Mouse (Mus musculus): Measurements from ENCODE around the gene Tyrp1.

Gene Tyrp1

DNA sequence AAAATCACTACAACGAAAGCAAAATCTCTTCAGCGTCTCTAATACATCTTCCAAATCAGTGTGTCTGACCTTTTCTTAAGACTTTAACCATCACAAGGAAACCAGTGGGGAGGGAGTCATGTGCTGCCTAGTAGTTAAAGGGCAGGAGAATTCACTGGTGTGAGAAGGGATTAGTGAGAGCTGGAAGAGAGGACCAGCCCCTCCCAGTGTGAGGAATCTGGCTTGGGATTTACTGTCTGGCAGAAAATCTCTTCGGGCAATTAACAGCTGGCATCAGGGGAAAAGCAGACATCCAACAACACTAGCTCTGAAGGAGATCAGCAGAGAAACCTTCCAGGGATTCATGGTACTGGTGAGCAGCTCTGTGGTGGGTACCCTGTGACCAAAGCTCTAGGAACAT, at the start of gene Tyrp1:
Gene Tyrp1 (plus strand): TSS at position 74 of the 400 bp plus-strand sequence.
- DNase-seq, result no peak

DNA sequence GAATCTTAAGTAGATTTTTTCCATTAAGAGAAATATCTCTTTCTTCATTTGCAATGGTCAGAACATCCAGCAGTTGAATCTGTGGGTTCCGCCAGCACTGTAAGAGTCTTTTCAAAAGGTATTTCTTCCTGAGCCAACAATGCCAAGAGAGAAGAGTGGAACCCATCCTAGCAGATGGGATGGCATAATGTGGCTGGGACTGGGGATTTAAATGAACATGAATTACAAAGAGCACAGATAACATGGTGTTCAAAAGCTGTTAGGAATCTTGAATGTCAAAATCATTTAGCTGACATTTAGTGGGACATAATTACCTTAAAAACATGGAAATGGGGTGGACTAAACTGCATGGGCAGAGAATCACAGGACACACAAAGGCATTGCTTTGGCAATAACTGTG, 45.6 kb upstream of the Tyrp1 start:
- no peak for DNase-seq

DNA sequence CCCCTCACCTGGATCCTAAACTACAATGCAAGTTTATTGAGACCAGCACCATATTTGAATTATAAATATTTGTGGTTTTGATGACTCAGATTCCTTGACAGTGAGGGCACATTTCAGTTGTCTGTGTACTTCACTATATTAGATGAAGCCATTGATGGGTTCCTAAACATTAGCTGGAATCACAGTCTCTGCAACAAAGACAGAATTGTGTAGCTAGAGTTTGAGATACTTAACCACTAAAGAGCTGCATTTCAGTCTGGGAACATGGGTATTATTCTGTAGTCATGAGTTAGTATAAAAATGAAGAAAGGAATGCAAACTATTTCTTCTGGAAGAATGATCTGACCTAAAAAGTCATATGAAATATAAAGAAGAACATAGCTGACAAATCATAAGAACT, 14.4 kb upstream of the Tyrp1 start:
- no peak for DNase-seq

DNA sequence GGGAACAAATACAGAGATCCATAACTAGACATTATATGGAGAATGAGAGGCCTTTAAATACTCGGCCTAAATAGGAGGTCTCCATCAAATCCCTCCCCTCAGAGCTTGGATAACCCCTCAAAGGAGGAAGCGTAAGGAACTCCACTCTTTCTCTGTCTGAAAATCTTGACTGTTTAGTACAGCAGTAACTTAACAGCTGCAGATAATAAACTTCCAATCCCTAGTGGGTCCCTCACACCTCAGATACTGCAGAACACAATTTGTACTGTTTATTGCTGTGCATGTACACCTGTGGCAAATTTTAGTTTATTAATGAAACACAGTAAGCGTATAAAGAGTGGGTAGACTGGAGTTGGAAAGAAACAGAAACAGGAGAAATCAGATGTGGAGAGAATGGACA, 12.0 kb upstream of the Tyrp1 start:
- no peak for DNase-seq

DNA sequence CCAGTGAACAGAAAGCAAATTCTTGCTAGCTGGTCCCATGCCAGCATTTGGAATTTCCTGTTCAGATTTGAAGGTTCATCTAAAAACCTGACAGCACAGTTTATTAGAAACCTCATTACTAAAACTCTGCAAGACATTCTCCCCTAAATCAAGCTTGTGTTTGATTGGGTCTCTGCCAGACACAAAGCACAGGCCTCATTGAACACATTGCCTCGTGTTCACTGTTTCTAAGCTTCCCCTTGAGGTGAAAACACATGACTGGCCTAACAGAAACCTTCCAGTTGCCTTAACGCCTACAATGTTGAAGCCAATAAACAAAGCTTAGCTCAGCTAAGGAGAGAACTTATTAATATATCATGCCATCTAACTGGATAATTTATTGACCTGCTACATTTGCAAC, 5.7 kb upstream of the Tyrp1 start:
- DNase-seq, result no peak

DNA sequence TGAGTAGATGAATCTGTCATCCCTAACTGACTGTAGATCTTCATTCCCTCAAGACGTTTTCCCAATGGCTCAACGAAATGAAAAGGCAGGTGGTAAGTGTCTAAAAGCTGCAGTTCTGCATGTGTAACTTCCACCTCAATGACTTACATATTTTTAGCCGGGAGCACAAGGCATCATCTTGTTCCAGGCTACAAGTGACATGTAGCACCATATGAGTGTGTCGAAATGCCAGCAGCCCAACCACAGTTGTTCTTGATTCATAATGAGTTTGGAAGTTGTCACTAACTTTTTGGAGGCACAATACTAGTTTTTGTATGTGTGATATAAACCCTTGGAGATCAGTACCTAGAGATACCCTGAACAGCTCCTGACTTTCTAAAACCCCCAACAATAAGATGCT, 5.4 kb downstream of the Tyrp1 start:
- no peak for DNase-seq

DNA sequence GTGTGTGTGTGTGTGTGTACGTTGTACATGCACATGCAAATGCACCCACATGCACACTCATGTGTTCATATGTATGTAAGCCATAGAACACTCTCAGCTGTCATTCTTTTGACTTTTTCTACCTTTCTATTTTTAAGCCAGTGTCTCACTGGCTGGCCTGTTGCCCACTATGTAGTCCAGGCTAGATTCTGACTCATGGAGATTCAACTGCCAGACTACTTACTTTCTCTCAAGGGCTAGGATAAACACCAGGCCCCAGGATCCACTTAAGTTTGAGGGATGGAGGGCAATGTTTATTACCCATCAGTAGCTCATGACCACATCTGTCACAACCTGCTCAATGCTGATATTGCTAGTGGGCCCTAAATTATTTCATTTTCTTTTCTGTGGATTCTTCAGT, 8.1 kb downstream of the Tyrp1 start:
- no peak for DNase-seq

DNA sequence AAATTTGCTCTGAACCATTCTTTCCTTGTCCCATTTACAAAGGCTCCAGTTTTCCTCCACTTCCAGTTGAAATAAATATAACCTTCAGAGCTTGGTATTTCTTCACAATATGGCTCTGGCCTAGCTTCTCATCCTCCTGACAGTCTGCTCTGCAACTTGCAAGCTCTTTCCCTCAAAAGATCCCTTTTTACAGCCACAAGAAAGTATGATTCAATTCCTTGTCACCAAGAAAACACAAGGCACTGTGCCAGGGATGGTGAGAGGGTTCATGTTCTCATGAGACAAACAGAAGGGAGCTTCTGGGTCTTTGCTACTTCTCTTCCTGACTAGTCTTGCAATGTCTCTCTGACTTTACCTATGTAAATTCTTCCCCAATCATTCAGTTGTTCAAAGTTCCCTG, 9.8 kb downstream of the Tyrp1 start:
- DNase-seq, result no peak

DNA sequence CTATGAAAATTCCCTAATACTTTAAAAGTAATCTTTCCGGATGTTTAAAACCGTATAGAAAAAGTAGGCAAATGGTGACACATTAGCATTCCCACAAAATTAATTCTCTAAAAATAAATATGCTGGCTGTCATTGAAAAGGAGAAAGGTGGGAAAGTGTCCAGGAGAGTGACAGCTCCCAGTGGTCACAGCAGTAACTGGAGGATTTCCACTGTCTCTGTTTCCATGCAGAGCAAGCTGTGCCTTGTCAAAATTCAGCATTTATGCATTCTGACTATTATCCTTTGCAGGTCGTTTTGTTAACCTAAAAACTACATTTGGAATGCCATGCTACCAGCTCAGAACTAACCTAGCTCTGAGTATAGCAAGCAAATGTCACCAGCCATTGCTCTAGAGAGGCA, 12.1 kb downstream of the Tyrp1 start:
- DNase-seq, result no peak

DNA sequence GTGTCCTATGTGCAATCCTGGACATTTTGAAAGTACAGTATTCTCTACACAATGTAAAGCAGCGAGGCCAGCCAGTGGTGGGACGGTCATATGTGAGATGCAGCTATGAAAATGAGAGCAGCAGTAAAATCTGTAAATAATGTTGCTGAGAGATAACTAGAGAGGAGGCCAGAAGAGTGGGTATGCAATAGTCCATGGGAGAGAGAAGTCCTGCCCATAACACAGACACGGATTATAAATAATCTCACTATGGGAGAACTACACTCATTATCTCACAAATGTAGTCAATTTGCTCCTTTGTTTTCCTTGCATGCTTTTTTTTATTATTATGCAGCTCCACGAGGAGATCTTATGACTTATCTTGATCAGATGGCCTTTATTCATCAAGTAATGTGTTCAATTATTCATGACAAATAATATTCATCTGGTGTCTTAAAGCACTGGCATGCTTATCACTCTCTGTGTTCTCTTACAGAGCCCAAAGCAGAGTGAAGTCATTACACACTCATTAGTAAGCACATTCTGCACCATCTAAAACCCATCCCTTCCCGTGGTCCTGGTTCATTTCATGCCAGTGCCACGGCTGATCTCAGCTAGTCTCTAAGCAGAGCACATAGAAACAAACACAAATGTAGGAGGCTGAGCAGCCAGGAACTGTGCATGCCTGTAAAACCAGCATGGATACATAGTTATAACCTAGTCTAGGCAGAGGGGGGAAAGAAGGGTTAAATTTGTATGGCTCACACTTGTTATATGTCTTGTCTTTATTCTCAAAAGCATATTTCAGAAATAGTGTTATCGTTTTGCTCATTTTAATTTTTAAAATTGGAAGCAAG, 18.9 kb downstream of the Tyrp1 start:
- DNase-seq, result no peak

DNA sequence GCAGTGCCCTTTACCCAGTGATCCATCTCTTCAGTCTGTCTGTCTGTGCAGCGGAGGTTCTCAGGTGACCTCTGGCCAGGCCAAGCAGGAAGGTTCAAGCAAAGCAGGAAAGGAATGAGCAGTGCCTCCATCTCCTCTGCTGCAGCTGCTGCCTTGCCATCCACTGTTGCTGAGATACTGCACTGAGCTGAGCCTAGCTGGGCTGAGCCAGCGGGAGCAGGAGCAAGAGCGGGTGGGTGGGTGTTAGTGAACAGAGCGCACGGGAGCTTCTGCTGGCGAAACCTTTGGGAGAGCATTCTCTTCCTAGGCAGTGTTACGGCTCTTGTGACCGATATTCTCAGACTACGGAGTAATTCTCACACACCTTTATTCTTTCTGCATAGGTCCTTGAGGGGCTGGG, 21.6 kb downstream of the Tyrp1 start:
- no peak for DNase-seq

DNA sequence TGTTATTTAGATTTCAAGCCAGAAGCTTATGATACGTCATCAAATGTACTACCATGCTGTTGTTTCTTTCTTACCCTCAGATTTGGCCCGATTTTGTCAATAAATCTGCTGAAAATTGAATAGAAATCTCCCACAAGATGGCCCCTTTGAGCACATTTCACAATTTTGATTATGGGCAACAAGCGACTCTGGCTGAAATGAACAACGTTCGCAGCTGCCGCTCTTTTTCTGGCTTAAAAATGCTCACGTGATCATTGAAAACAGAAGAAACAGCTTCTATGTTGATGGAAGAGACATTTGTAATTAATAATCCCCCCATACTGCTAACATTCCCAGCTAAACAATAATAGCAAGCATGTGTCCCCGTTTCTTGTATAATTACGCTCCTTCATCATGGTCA, 29.0 kb downstream of the Tyrp1 start:
- DNase-seq, result no peak

DNA sequence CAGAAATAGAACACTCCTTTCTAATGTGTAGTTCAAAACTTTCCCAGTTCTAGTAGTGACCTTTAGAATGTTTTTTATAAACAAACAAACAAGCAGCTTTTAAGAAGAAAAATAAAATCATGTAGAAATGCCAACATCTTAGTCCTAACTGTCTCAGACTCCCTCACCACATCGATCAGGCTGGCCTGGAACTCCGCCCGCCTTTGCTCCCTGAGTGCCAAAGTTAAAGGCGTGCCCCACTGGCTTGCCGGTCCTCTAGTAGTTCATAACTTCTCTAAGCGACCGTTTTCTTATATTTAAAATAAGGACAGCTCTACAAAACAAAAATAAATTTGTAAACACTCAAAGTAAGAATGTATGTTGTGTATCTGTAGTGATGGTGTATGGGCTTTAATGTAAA, 30.0 kb downstream of the Tyrp1 start:
- no peak for DNase-seq

DNA sequence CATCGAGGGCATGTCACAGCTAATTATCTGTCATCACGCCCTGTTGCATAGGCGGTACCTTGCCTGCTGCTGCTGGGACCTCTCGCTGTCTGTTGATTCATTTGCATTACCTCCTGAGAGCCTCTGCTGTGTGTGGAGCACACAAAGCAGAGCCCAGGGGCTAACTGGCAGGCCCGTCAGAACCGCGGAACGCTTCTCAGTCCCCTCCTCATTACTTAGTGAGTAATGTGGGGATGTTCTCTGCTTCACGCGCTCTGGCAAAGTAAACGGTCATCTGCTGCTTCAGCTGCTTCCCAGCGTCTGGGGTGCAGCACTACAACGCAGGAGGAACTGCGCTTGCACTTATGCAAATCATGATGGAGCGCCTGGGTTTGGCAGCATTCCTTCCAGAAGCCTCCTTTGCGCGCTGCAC, 30.6 kb downstream of the Tyrp1 start:
- no peak for DNase-seq

DNA sequence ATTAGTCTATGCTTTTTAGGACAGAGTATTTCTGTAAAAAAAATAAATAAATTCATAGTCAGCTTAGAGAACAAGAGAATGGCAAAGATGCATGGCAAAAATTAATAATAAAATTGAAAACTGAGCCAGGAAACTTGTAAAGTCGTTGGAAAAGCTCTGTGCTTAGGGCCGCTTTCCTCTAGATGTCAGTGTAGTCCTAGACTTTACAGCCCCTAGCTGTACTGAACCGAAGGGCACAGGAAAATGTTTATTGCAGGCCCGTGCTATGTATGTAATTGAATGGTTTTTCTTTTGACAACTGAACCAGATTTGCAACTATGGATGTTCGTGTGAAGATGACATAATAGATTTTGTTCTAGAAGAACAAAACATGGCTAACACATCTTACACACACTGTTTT, 32.1 kb downstream of the Tyrp1 start:
- no peak for DNase-seq

DNA sequence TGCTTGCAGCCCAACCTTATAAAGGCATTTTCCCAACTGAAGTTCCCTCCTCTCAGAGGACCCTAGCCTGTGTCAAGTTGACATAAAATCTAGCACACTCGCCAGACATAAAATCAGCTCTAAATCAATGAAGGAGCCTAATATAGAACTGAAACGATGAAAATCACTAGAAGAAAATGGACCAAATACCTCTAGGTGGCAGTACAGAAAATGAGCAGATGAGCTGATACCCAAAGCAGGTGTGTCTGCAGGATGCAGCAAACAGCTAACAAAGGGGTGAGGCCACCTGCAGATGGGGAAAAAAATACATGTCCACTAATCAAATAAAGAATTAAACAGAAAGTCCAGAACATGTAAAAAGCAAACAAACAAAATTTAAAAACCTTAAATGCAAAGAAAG, 35.7 kb downstream of the Tyrp1 start:
- DNase-seq, result no peak

DNA sequence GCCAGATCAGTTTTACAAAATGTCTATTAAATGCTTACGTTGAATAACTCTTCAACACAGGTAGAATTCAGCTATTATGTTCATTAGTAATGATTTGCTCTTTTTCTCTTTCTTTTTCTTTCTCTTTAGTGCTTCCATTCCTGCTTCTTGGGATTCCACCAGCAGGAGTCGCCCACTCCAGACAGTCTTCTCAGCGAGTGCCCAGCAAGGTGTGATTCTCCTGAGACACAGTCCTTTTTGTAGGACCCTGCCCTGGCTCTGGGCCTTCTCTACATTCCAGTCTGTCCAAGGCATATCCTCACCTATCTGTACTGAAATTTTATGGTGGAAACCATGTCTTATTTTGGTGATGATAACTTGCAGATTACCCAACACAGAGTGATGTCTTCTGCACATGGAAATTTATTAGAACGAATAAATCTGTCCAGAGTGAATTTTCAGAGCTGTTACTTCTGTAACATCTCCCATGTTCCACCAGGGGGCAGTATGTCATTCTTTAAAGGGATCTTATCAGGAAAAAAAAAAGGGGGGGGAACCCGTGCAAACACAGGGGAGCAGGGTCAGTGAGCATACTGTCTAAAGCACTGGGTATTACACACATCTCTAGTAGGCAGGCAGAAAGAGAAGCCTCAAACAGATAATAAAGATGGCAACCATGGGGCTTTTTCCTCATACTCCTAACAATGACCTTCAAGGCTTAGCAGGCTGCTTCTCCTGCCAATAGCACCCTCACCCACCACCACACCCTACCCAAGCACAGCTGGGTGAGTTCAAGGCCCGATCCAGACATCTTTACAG, 39.1 kb downstream of the Tyrp1 start:
- no peak for DNase-seq

DNA sequence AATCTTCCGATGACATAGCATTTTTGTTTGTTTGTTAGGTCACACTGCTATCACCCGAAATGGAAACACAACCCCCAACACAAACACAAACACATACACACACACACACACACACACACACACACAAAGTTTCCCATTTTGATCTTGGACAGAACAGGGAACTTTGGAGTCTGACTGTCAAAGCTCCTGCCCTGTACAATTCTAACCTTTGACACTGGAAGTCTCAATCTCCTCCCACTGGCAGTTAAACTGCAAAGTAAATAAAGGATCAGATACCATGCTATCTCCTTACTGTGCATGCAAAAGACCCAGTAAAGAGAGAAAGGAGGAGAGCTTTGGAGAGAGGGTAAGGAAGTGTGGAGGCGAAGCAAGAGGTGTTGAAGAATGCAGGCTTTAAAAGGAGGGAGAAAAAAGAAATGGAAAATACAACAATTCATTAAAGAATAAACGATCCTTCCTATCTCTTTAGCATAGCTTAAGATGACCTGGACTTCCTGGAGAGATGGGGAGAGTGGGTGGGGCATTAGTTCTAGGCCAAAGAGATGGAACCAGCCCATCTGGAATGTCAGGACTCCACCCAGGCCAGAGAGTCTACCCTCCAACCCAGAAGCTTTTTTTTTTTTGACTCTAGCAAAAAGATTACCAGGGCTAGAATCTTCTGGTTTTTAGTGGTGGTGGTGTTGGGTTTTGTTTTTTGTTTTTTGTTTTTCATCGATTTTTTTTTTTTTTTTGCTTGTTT, 40.4 kb downstream of the Tyrp1 start:
- no peak for DNase-seq

DNA sequence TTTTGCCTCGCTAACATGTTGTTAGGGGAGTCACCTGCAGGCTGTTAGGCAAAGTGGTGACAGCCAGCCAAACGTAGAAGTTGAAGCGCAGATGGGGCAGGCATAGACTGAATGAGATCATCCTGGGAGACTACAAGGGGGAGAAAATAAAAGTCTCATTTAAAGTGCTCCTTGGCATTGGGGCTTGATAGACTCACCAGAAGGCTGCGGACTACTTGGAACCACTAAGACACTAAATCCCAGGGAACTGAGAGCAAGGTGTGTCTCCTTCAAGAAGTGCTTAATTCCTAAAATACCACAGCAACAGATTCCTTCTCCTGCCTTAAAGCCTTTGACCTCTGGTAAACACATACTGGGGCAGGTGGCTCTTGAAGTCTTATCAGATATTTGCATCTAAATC, 41.1 kb downstream of the Tyrp1 start:
- no peak for DNase-seq

DNA sequence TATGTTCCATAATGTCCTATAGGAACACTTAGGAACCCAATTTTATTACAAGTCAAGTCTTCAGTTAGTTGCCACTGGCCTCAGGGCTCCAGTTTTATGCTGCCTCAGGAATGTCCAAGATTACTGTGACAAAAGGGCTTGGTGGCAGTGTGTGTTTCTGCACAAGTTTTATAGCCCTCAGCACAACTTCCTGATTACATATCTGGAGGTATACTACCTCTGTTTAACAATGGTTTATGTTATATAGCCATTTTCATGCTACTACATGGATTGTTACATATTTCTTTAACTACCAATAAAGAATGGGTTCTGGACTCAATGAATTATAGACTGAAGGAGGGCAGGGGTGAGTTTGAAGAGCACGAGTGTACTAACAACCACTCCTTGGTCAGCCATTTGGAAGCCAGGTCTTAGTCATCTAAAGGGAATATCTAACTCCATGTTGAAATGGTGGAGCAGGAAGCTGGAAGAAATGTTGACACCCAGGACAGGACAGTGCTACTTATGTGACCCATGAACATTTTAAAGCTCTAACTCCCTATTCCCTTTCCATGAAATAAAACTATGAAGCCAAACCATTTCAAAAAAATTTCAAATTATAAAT, 48.2 kb downstream of the Tyrp1 start:
- DNase-seq, result no peak

DNA sequence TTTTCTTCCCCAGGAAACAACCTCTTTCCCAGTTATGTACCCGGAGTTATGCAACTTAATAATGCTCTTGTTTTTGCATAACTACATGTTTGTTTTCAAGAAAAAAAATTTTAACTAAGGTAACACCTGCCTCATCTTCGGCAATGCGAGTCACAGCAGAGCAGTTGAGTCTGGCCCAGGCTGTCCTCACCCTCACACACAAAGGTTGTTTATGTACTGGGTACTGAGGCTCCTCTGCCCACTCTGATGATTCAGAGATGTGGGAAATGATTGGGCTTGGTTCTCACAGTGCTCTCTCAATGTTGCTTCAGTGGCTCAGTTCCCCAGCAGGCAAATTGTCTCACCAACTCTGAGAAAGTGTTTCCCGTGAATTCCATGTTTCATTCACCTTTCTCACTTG, 52.7 kb downstream of the Tyrp1 start:
- no peak for DNase-seq

DNA sequence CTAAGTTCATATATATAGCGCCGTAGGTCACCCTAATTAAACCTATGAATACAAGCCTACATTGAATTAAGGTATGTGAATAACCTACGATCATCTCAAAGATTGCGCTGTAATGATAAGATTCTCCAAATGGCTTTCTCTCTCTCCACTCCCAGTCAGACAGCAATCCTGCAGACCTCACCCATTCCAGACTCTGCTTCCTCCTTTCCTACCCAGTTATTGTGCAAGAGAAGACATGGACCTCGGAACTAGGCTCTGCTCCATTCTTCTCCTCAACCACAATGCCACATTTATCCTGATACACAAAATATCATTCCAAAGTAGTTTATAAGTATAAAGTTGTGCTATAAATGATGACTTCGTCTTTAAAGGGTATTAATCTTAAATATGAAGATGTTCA, 57.1 kb downstream of the Tyrp1 start:
- no peak for DNase-seq

DNA sequence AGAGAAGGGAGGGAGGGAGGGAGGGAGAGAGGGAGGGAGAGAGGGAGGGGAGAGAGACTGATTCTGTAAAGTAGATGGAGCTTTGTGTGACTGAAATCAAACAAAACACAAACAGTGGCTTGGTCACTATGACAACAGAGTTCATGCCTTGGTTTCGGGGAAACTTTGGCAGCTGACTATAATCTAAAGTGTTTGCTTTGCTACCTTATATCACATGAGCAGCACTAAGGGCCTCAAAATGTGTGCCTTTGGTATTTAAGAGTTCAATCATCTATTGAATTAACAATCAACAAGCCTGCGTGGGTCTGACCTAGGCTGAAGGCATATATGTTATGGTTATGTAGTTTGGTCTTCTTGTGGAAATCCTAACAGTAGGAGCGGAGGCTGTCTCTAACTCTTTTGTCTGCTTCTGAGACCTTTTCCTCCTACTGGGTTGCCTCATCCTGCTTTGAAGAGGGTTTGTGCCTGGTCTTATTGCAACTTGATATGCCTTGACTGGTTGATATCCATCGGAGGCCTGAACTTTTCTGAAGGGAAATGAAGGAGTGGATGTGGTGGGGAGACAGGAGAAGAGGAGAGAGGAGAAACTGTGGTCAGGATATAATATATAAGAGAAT, 61.5 kb downstream of the Tyrp1 start:
- DNase-seq, result no peak
